ENCODE assay signal across 20 mouse cellular contexts in the genomic region with DNA sequence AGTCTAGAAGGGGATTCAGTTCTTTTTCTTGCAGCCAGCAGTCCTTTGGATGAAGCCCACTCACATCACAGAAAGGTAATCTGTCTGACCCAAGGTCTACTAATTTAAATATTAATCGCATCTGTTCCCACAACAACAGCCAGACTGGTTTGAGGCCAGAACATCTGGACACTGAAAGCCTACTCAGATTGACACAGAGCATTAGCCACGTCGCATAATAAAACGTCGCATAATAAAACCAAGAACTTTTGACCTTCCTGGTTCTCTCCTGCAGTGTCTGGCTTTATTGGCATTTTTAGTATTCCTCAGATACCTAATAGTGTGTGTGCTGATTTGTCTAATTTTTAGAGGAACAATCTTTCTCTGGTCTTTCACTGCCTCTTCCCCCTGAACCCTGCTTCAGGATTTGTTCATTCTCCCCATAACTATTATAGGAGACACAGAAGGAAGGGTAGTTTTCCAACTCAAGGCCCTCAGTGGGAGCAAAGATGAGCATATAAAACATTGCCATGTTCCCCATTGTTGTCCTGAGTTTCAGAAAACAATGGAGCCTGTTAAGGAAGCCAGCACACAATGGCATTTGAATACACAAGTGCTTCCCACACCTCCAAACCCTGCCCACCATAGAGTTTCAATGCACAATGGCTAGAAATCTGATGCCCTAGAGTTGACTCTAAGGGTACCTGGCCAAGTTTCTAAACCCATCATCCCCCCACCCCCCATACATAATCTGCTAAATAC.
DNase-seq lines count a peak whose midpoint lies in the region; ATAC-seq lines count a peak whose summit lies in the region.
"Had no signal": no experiment of that assay in that cellular context is flagged by ENCODE, and none has a peak within 500 bp of the region (broad histone marks: within the 10 kb centered on the region; RNA-seq: fewer than 3 reads in every experiment).

No protein-coding gene starts in this region.

- no peaks in the 10 kb centered on the region for H3K27me3 ChIP-seq in hindbrain, embryonic 14.5 days (ENCODE audit: control insufficient read depth, insufficient read depth, low read length)
- H3K27me3 ChIP-seq in hindbrain, embryonic 10.5 days (ENCODE audit: insufficient read depth, poor library complexity, severe bottlenecking) = no peaks in the 10 kb centered on the region
- H3K27me3 ChIP-seq: embryonic facial prominence, embryonic 13.5 days; forebrain, embryonic 15.5 days; heart, embryonic 13.5 days; kidney, embryonic 15.5 days; neural tube, embryonic 13.5 days had no signal

- no peaks in the 10 kb centered on the region for H3K36me3 ChIP-seq in hindbrain, embryonic 14.5 days (replicated peaks; ENCODE audit: control insufficient read depth, insufficient read depth)
- H3K36me3 ChIP-seq in hindbrain, embryonic 10.5 days = no peaks in the 10 kb centered on the region
- H3K36me3 ChIP-seq: embryonic facial prominence, embryonic 13.5 days; forebrain, embryonic 15.5 days; heart, embryonic 13.5 days; kidney, embryonic 15.5 days; neural tube, embryonic 13.5 days had no signal

- H3K9me3 ChIP-seq in hindbrain, embryonic 14.5 days (ENCODE audit: control insufficient read depth, low read length) = no peaks in the 10 kb centered on the region
- H3K9me3 ChIP-seq in hindbrain, embryonic 10.5 days = no peaks in the 10 kb centered on the region
- H3K9me3 ChIP-seq: embryonic facial prominence, embryonic 13.5 days; forebrain, embryonic 15.5 days; heart, embryonic 13.5 days; kidney, embryonic 15.5 days; neural tube, embryonic 13.5 days had no signal

- H3K4me2 ChIP-seq in hindbrain, embryonic 14.5 days (replicated peaks) = no peak overlapping the region
- H3K4me2 ChIP-seq: embryonic facial prominence, embryonic 13.5 days; forebrain, embryonic 15.5 days; heart, embryonic 13.5 days; kidney, embryonic 15.5 days; neural tube, embryonic 13.5 days had no signal

- 25% methylated on average over 5 of the region's 5 CpGs for WGBS in hindbrain, embryonic 14.5 days
- WGBS in hindbrain, embryonic 10.5 days = 49% methylated on average over 5 of the region's 5 CpGs

- H3K4me3 ChIP-seq in hindbrain, embryonic 14.5 days (replicated peaks; ENCODE audit: low read length) = no peak overlapping the region
- H3K4me3 ChIP-seq in hindbrain, embryonic 10.5 days = no peak overlapping the region
- H3K4me3 ChIP-seq: embryonic facial prominence, embryonic 13.5 days; forebrain, embryonic 15.5 days; heart, embryonic 13.5 days; kidney, embryonic 15.5 days; neural tube, embryonic 13.5 days had no signal

- no peak for ATAC-seq in hindbrain, embryonic 14.5 days (ENCODE audit: low FRiP score)
- no peak for ATAC-seq in megakaryocyte progenitor cell, adult 5-6 weeks (replicated peaks; ENCODE audit: poor library complexity)
- ATAC-seq: forebrain, embryonic 15.5 days; inflammation-experienced regulatory T-cells, adult 6 months; lung, postnatal 0 days had no signal

- H3K27ac ChIP-seq in hindbrain, embryonic 14.5 days = peak overlapping the region; percentile 34; the same call in 1 of the 2 replicates
- H3K27ac ChIP-seq in hindbrain, embryonic 10.5 days = no peak overlapping the region
- H3K27ac ChIP-seq: embryonic facial prominence, embryonic 13.5 days; forebrain, embryonic 15.5 days; heart, embryonic 13.5 days; kidney, embryonic 15.5 days; neural tube, embryonic 13.5 days had no signal

- H3K4me1 ChIP-seq in hindbrain, embryonic 14.5 days (replicated peaks; ENCODE audit: control insufficient read depth, insufficient read depth, low read length) = no peaks in the 10 kb centered on the region
- H3K4me1 ChIP-seq in hindbrain, embryonic 10.5 days (replicated peaks) = peaks cover 13% of the 10 kb centered on the region
- H3K4me1 ChIP-seq: forebrain, embryonic 15.5 days had no signal

- DNase-seq in embryo, embryonic 10.5 days (ENCODE audit: low spot score) = peak; percentile 34
- no peak for DNase-seq in embryo, embryonic 9.5 days (ENCODE audit: extremely low spot score)
- DNase-seq in hindbrain, embryonic 14.5 days (ENCODE audit: low spot score) = no peak
- no peak for DNase-seq in hindbrain, embryonic 10.5 days (ENCODE audit: low spot score)
- DNase-seq in retina, embryonic 14.5 days (ENCODE audit: low spot score) = peak; percentile 5
- DNase-seq in retina, postnatal 1 day = no peak
- DNase-seq in frontal cortex, postnatal 10 days (ENCODE audit: low spot score in 2 of 2) = no peak
- DNase-seq: cerebellum, adult 2 months; cerebellum, postnatal 36 days; liver; right cerebral cortex, postnatal 25 days; thymus, postnatal 36 days had no signal

- H3K9ac ChIP-seq in hindbrain, embryonic 14.5 days = no peak overlapping the region
- H3K9ac ChIP-seq: embryonic facial prominence, embryonic 13.5 days; forebrain, embryonic 15.5 days; heart, embryonic 13.5 days; kidney, embryonic 15.5 days; neural tube, embryonic 13.5 days had no signal

Comparison
In these comparisons a context has a peak if more than half of its experiments do, and no peak if none do; other contexts are left out.
1. DNase-seq: peak in embryo, embryonic 10.5 days (single experiment) and retina, embryonic 14.5 days (single experiment); none in embryo, embryonic 9.5 days (single experiment), hindbrain, embryonic 14.5 days (single experiment), hindbrain, embryonic 10.5 days (single experiment), retina, postnatal 1 day (single experiment) and frontal cortex, postnatal 10 days (0 of 2).